Mouse (Mus musculus) spleen, embryonic (tissue): Measurements from ENCODE around the gene Hhex.

ENCODE experiments used
- CTCF ChIA-PET: fragments of 350-600 bp; sonication (Branson Sonifier 250); formaldehyde crosslinking; loops from one replicate; lab custom pipeline; 2022; lab: Charles Lee

Gene Hhex

GRCm38 (mm10) chr19:37443631-37444140, 9.1 kb downstream of the Hhex start:
- CTCF ChIA-PET: interaction anchor here (0.5 kb wide), 1 partner anchor 110 kb away, joined by 7 read pairs; no protein-coding TSS in a partner anchor

GRCm38 (mm10) chr19:37448212-37448611, 13.6 kb downstream of the Hhex start:
- CTCF ChIA-PET: interaction anchor here (0.6 kb wide), 1 partner anchor 44 kb away, joined by 3 read pairs; no protein-coding TSS in a partner anchor

- CTCF ChIA-PET: interaction anchor here (0.6 kb wide), 1 partner anchor 47 kb away, joined by 4 read pairs; no protein-coding TSS in a partner anchor
These were observed 14.6 kb downstream of the Hhex start for GRCm38 (mm10) chr19:37449246-37449645.

- CTCF ChIA-PET: interaction anchor here (0.9 kb wide), 1 partner anchor 10 kb away, joined by 3 read pairs; no protein-coding TSS in a partner anchor
These were observed 20.9 kb downstream of the Hhex start for GRCm38 (mm10) chr19:37455528-37455927.

- CTCF ChIA-PET: interaction anchor here (0.9 kb wide), 1 partner anchor 10 kb away, joined by 3 read pairs; no protein-coding TSS in a partner anchor
These were observed 21.4 kb downstream of the Hhex start for GRCm38 (mm10) chr19:37455961-37456360.

- CTCF ChIA-PET: no interaction called here
These were observed 23.4 kb downstream of the Hhex start for GRCm38 (mm10) chr19:37458013-37458412.

GRCm38 (mm10) chr19:37466403-37466802, 31.8 kb downstream of the Hhex start:
- CTCF ChIA-PET: interaction anchor here (0.7 kb wide), 2 partner anchors 9 to 28 kb away, joined by 3 to 5 read pairs; no protein-coding TSS in a partner anchor

GRCm38 (mm10) chr19:37466978-37467377, 32.4 kb downstream of the Hhex start:
- CTCF ChIA-PET: interaction anchor here (0.7 to 0.8 kb wide), 2 partner anchors 9 to 29 kb away, joined by 5 to 13 read pairs; no protein-coding TSS in a partner anchor

- CTCF ChIA-PET: interaction anchor here (0.7 kb wide), 2 partner anchors 9 to 19 kb away, joined by 4 to 11 read pairs; no protein-coding TSS in a partner anchor
These were observed 34.4 kb downstream of the Hhex start for GRCm38 (mm10) chr19:37468841-37469566.

- CTCF ChIA-PET: interaction anchor here (0.6 kb wide), 2 partner anchors 27 to 226 kb away, joined by 3 to 10 read pairs; partner anchors contain the start of gene Cyp26a1
These were observed 37.1 kb downstream of the Hhex start for GRCm38 (mm10) chr19:37471680-37472079.

- CTCF ChIA-PET: no interaction called here
These were observed 38.0 kb downstream of the Hhex start for GRCm38 (mm10) chr19:37472589-37472988.

- CTCF ChIA-PET: interaction anchor here (0.6 kb wide), 1 partner anchor 48 kb away, joined by 6 read pairs; no protein-coding TSS in a partner anchor
These were observed 47.1 kb downstream of the Hhex start for GRCm38 (mm10) chr19:37481704-37482103.

GRCm38 (mm10) chr19:37482556-37483187, 48.1 kb downstream of the Hhex start:
- CTCF ChIA-PET: interaction anchor here (0.6 to 1.7 kb wide), 2 partner anchors 12 to 47 kb away, joined by 5 to 6 read pairs; no protein-coding TSS in a partner anchor

GRCm38 (mm10) chr19:37484787-37485186, 50.2 kb downstream of the Hhex start:
- CTCF ChIA-PET: no interaction called here

- CTCF ChIA-PET: no interaction called here
These were observed 52.2 kb downstream of the Hhex start for GRCm38 (mm10) chr19:37486801-37487200.

- CTCF ChIA-PET: interaction anchor here (0.5 to 1.3 kb wide), 2 partner anchors 17 to 19 kb away, joined by 3 to 4 read pairs; no protein-coding TSS in a partner anchor
These were observed 53.3 kb downstream of the Hhex start for GRCm38 (mm10) chr19:37487811-37488475.

GRCm38 (mm10) chr19:37488608-37489262, 54.1 kb downstream of the Hhex start:
- CTCF ChIA-PET: interaction anchor here (1.3 kb wide), 1 partner anchor 18 kb away, joined by 3 read pairs; no protein-coding TSS in a partner anchor
